Mouse (Mus musculus): Measurements from ENCODE around the gene Supt3.
A peak's percentile ranks its signal among the peaks of the same experiment; 100 is the strongest.

Supt3 gene

GRCm38 (mm10) chr17:45144656-45145055 is 367.7 kb downstream of the Supt3 start:
- no peak for DNase-seq

- no peak for DNase-seq
These were observed 374.5 kb downstream of the Supt3 start for GRCm38 (mm10) chr17:45151312-45151929.

GRCm38 (mm10) chr17:45153721-45154120 is 376.8 kb downstream of the Supt3 start:
- no peak for DNase-seq

GRCm38 (mm10) chr17:45158171-45158691 is 381.3 kb downstream of the Supt3 start:
- DNase-seq: no peak

- DNase-seq: peak in 1 of 2 experiments; percentile 13
These were observed 383.7 kb downstream of the Supt3 start for GRCm38 (mm10) chr17:45160651-45161050.

GRCm38 (mm10) chr17:45165741-45166140 is 388.8 kb downstream of the Supt3 start:
- DNase-seq: no peak

All from thymus, postnatal 36 days (tissue).